Mouse (Mus musculus) embryo, embryonic 11.5 days (tissue): ENCODE measurements around the gene Gm10118.

ENCODE experiments used
- DNase-seq: peaks from one replicate; pipeline ENCODE4 v3.0.0-alpha.2; 2012; ENCODE audit warnings: low read depth, low spot score

Gene Gm10118

GRCm38 (mm10) chr10:63927334-63927733, at the start of gene Gm10118:
Gm10118 (minus strand) TSS chr10:63927434.
- DNase-seq, result no peak

GRCm38 (mm10) chr10:63972300-63972699, 45.1 kb upstream of the Gm10118 start:
- DNase-seq, result no peak

- no peak for DNase-seq
Observed at GRCm38 (mm10) chr10:63954308-63954930, 27.2 kb upstream of the Gm10118 start.

- no peak for DNase-seq
Observed at GRCm38 (mm10) chr10:63951481-63951880, 24.2 kb upstream of the Gm10118 start.

- no peak for DNase-seq
Observed at GRCm38 (mm10) chr10:63950867-63951266, 23.6 kb upstream of the Gm10118 start.

GRCm38 (mm10) chr10:63947266-63947665, 20.0 kb upstream of the Gm10118 start:
- DNase-seq, result no peak

- DNase-seq, result no peak
Observed at GRCm38 (mm10) chr10:63945534-63945933, 18.3 kb upstream of the Gm10118 start.

- no peak for DNase-seq
Observed at GRCm38 (mm10) chr10:63933946-63934345, 6.7 kb upstream of the Gm10118 start.

- DNase-seq, result no peak
Observed at GRCm38 (mm10) chr10:63908878-63909277, 18.4 kb downstream of the Gm10118 start.

- DNase-seq, result no peak
Observed at GRCm38 (mm10) chr10:63899891-63900290, 27.3 kb downstream of the Gm10118 start.

GRCm38 (mm10) chr10:63894612-63895011, 32.6 kb downstream of the Gm10118 start:
- no peak for DNase-seq

- DNase-seq, result no peak
Observed at GRCm38 (mm10) chr10:63886449-63887088, 40.7 kb downstream of the Gm10118 start.

GRCm38 (mm10) chr10:63880462-63880903, 46.8 kb downstream of the Gm10118 start:
- no peak for DNase-seq
